Mouse (Mus musculus) neural tube, embryonic 11.5 days (tissue): ENCODE results near the gene Scgb1b20. TPM values are rescaled to one million over a fixed set of nuclear protein-coding genes. Genes with fewer than 3 reads are reported as not detected.
"Not testable (repeated sequence)": the region's sequence is repeated elsewhere in the genome, so short reads cannot be mapped to it uniquely, and the experiment has no call there.

Source experiments
- ATAC-seq: fragments of 200-750 bp; cut with Nextera tagmentation; 2 replicates; pipeline ENCODE4 v1.8.0; 2017; ENCODE audit warnings: moderate number of reproducible peaks, mild to moderate bottlenecking, moderate TSS enrichment, moderate library complexity; ENCODE audit not compliant: insufficient read depth, low FRiP score, low TSS enrichment
- DNase-seq: peaks from one replicate; pipeline ENCODE4 v3.0.0-alpha.2; 2015; ENCODE audit warnings: low spot score
- H3K27ac ChIP-seq: fragments of 300-500 bp; sonication (generic); 2 replicates; pipeline ENCODE4 v1.5.1; 2014; ENCODE audit warnings: low read depth, mild to moderate bottlenecking, low read length
- H3K27me3 ChIP-seq: fragments of 300-500 bp; sonication (generic); 2 replicates; pipeline ENCODE4 v1.6.1; 2014; ENCODE audit warnings: mild to moderate bottlenecking, low read length, mixed read lengths; ENCODE audit not compliant: control insufficient read depth, insufficient read depth
- H3K36me3 ChIP-seq: fragments of 300-500 bp; sonication (generic); 2 replicates; pipeline ENCODE4 v1.6.1; 2014; ENCODE audit warnings: mild to moderate bottlenecking, low read length, moderate library complexity, mixed read lengths; ENCODE audit not compliant: control insufficient read depth, insufficient read depth
- H3K4me1 ChIP-seq: fragments of 300-500 bp; sonication (generic); 2 replicates; pipeline ENCODE4 v1.6.1; 2014; ENCODE audit warnings: low read length, mixed read lengths; ENCODE audit not compliant: control insufficient read depth, insufficient read depth
- H3K4me2 ChIP-seq: fragments of 300-500 bp; sonication (generic); 2 replicates; pipeline ENCODE4 v1.6.1; 2014; ENCODE audit warnings: low read depth, mild to moderate bottlenecking, moderate library complexity
- H3K4me3 ChIP-seq: fragments of 300-500 bp; sonication (generic); 2 replicates; pipeline ENCODE4 v1.5.1; 2014; ENCODE audit warnings: low read depth, low read length
- H3K9ac ChIP-seq: fragments of 300-500 bp; sonication (generic); 2 replicates; pipeline ENCODE4 v1.6.1; 2014; ENCODE audit warnings: mild to moderate bottlenecking, low read length
- H3K9me3 ChIP-seq: fragments of 300-500 bp; sonication (generic); 2 replicates; pipeline ENCODE4 v1.6.1; 2016; ENCODE audit warnings: low read length; ENCODE audit not compliant: control insufficient read depth
- WGBS: fragments of 180-500 bp; shearing (Covaris S2); extraction: QIAGEN DNeasy Blood & Tissue Kit; methylation state at CpG from one replicate; pipeline ENCODE4 v1.1.7; 2014; 5-methylcytosine and 5-hydroxymethylcytosine counted together
- polyA plus RNA-seq: library from polyadenylated mRNA; unstranded; fragments of >200 nt; fragmentation: Nextera tagmentation; extraction: Ambion mirVana; gene quantifications from 2 replicates; pipeline ENCODE4 v1.2.1, GENCODE M21; 2014

Scgb1b20 gene
- not detected in 2 replicates for polyA plus RNA-seq

DNA sequence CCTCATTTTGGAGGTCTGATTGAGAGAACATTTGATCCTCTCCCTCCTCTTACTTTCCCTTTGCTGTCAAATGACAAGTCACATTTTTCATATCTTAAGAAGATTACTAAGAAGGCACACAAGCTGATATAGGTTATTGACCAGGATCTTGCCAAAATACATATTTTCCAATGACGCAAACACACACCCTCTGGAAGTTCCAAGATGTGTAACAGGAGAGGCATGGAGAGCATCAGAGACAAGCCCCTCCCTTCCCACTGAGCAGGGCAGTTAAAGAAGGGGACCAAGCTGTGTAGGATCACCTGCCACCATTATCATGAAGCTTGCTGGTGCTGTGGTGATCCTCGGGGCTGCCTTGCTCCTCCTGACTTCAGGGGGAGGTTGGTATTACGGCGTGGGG, at the start of gene Scgb1b20:
Gene Scgb1b20 (plus strand): TSS at position 301 of the 400 bp plus-strand sequence.
- not testable (repeated sequence) for H3K4me3 ChIP-seq, H3K27ac ChIP-seq, H3K4me1 ChIP-seq, DNase-seq, H3K4me2 ChIP-seq, ATAC-seq, H3K27me3 ChIP-seq, H3K36me3 ChIP-seq, H3K9ac ChIP-seq, H3K9me3 ChIP-seq
- 86% methylated on average over 4 of the region's 4 CpGs for WGBS

GRCm38 (mm10) chr7:33366222-33366621, 6.8 kb upstream of the Scgb1b20 start, which contains the start of gene Scgb2b20:
TSS of gene Scgb2b20 (minus strand) at chr7:33366322.
- not testable (repeated sequence) for H3K27ac ChIP-seq, H3K36me3 ChIP-seq, H3K4me3 ChIP-seq, ATAC-seq, H3K4me2 ChIP-seq, H3K4me1 ChIP-seq, H3K9ac ChIP-seq, H3K9me3 ChIP-seq, DNase-seq, H3K27me3 ChIP-seq
- WGBS, result 90% methylated on average over 2 of the region's 2 CpGs

DNA sequence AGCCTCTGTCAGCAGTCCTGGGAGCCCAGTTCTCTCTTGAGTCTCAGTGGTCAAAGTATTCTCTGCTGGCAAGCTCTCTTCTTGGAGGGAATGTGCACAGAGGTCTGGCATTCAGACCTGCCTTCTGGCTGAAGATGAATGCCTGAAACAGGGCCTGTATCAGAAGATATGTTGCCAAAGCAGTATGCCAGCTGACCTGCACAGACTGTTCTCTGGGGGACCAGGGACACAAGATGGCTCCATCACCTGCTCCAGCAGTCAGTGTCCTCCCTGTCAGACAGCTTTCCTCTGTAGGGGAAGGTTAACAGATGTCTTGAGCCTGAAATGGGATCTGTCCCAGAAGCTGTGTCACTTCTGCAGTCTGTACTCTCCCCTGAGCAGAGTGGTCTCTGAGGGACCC, 26.7 kb downstream of the Scgb1b20 start:
- H3K27me3 ChIP-seq, H3K4me1 ChIP-seq, H3K27ac ChIP-seq, DNase-seq, ATAC-seq, H3K36me3 ChIP-seq, H3K9me3 ChIP-seq, H3K4me2 ChIP-seq, H3K9ac ChIP-seq, H3K4me3 ChIP-seq: not testable (repeated sequence)

GRCm38 (mm10) chr7:33401650-33402049, 28.6 kb downstream of the Scgb1b20 start:
- Histone ChIP-seq H3K9me3 (peaks cover 3% of the 10 kb centered on the region; the same call in 1 of the 2 replicates), H3K9ac (no peak overlapping the region), H3K4me3 (no peak overlapping the region), H3K4me2 (no peak overlapping the region), H3K36me3 (no peaks in the 10 kb centered on the region), H3K4me1 (no peaks in the 10 kb centered on the region), H3K27me3 (no peaks in the 10 kb centered on the region), H3K27ac (no peak overlapping the region)
- no peak for ATAC-seq
- no peak for DNase-seq
- 86% methylated on average over 1 of the region's 1 CpGs for whole genome bisulfite sequencing

DNA sequence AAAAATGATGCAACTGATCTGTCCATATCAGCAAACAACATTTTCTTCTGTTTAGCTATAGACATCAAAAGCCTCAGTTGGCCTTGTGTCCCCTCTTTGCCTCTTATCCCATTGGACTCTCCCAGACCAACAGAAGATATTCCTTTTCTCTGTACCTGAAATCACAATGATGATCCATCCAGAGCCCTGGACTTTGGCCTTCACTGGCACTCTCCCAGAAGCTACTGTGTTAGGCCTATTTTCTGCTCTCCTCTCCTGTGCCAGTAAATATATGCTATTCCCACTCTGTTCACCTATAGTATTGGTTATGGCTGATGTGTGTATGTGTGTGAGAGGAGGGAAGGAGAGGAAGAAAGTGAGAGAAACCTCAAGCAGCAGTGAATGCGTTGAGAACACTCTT, 36.6 kb downstream of the Scgb1b20 start:
- H3K27ac ChIP-seq, H3K9ac ChIP-seq, H3K27me3 ChIP-seq, H3K9me3 ChIP-seq, H3K4me3 ChIP-seq, DNase-seq, H3K4me1 ChIP-seq, H3K4me2 ChIP-seq, H3K36me3 ChIP-seq, ATAC-seq: not testable (repeated sequence)
- 61% methylated on average over 1 of the region's 1 CpGs for WGBS

Other genes starting within 250 kb of the Scgb1b20 start
- not detected in 2 replicates for gene Scgb2b18, start 199.4 kb upstream of the Scgb1b20 start, polyA plus RNA-seq
- gene Scgb1b18, start 187.7 kb upstream of the Scgb1b20 start, polyA plus RNA-seq, result not detected in 2 replicates
- not detected in 2 replicates for gene Scgb2b19, start 92.9 kb upstream of the Scgb1b20 start, polyA plus RNA-seq
- not detected in 2 replicates for gene Scgb1b19, start 85.9 kb upstream of the Scgb1b20 start, polyA plus RNA-seq
- not detected in 2 replicates for gene Scgb2b20, start 6.9 kb upstream of the Scgb1b20 start, polyA plus RNA-seq
- not detected in 2 replicates for gene Scgb2b21, start 147.2 kb downstream of the Scgb1b20 start, polyA plus RNA-seq